Mouse (Mus musculus): ENCODE results near the gene Slc35e3.

DNA sequence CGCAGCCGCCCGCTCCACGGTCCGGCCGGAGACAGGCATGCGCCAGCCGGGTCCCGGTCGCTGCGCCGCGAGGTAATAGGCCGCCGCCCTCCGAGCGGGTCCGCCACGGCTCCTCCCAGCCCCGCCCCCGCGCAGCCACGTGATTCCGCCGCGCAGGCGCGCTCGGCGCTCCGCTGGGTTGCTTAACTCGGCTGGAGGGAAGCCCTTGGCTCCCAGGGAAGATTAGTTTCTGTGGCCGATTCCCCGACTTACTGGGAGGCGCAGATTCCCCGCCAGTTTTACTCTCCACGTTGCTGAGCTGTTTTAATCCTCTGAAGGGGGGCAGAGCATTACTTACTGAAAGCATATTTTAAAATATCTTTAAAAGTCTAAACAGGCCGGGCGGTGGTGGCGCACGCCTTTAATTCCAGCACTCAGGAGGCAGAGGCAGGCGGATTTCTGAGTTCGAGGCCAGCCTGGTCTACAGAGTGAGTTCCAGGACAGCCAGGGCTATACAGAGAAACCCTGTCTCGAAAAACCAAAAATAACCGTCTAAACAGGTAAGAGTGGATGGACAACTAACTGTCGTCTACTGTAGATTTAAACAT, at the start of gene Slc35e3:
- TF ChIP-seq USF2 (conservative IDR thresholded peaks at IDR 0.05; ENCODE audit: low read depth, low read length) (peak; percentile 84), CTCF (conservative IDR thresholded peaks at IDR 0.05 in 1 of 2, IDR thresholded peaks at IDR 0.05 in 1 of 2; ENCODE audit: low read depth in 2 of 2, low read length in 2 of 2) (no peak), POLR2A (IDR thresholded peaks at IDR 0.05; ENCODE audit: low read depth, low read length) (peak; percentile 69), ZC3H11A (IDR thresholded peaks at IDR 0.05; ENCODE audit: low read depth, low read length) (no peak), RAD21 (IDR thresholded peaks at IDR 0.05; ENCODE audit: low read depth, low read length) (no peak), TCF12 (IDR thresholded peaks at IDR 0.05; ENCODE audit: low read depth, low read length) (peak; percentile 70), EP300 (IDR thresholded peaks at IDR 0.05; ENCODE audit: low read length) (no peak), BHLHE40 (IDR thresholded peaks at IDR 0.05; ENCODE audit: low read depth, low read length) (peak; percentile 19; the same call in 1 of the 2 replicates), MAZ (IDR thresholded peaks at IDR 0.05; ENCODE audit: low read depth, low read length) (peak; percentile 77; the same call in 1 of the 2 replicates)

Measured in CH12.LX (cell line).